Mouse (Mus musculus): Measurements from ENCODE around the gene Hoxa11.

Hoxa11 gene

DNA sequence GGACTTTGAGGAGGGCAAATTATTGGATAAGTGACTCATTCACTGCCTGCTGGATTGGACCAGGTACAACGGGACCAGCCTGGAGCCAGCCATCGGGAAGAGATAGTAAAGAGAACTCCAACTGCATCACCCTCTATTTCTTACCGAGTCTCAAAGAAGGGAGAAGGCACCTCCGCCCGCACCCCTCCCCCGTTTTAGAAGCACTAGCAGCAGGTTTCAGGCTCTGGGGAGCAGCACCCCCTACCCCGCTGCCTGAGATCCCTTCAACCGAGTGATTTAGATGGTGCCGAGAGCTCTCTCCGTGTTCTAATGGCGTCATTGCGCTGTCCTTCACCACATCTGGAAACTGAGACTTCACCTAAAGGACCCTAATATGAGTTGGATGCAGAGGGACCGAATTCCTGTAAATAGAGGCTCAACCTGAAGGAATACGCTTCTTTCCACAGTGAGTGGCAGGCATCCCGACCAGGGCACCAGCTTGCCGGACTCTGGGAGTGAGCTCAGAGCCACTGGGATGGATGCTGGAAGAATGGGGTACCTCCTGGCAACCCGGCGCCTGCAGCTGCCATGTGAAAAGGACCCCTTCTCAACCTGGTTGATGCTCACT, 19.8 kb upstream of the Hoxa11 start:
- DNase-seq, result no peak

DNA sequence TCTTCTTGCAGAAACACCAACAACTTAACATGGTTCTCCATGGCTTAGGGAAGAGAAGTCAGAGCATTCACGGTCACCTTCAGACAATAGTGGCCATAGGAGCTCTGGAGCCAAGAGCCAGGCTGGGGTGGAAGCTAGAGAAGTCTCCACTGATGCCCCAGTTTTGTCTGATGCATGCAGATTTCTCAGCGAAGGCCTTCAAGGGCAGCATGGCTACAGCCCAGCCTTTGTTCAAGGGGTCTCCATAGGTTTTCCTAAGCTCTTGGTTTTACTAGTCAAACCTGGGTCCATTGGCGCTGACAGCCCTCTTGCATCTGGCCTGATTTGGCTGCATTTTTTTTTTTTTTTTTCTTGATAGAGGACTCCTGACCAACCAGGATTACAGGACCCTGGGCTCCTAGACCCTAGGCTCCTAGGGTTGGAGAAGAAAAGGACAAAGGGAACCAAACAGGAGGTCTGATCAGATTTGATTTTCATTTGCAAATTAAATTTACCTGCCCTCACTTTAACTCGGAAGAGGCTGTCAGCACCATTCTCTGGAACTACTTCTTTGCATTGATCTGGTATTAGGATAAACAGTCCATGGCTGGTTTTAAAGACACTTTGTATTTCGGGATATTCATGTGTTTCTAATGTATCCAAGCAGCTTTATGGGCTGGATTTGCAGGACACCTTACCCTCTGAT, 18.6 kb upstream of the Hoxa11 start:
- no peak for DNase-seq

DNA sequence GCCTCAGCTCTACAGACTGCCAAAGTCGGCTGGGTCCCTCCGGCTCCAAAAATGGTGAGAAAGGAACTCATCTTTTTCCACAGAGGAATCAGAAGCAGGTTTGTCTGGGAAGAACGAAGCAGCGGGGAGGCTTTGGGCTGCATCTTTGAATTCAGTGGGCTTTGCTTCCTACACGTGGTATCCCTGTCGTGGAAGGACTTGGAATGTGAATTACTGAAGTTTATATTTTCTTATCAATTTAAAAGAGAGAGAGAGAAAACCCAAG, 17.6 kb upstream of the Hoxa11 start:
- DNase-seq, result no peak

DNA sequence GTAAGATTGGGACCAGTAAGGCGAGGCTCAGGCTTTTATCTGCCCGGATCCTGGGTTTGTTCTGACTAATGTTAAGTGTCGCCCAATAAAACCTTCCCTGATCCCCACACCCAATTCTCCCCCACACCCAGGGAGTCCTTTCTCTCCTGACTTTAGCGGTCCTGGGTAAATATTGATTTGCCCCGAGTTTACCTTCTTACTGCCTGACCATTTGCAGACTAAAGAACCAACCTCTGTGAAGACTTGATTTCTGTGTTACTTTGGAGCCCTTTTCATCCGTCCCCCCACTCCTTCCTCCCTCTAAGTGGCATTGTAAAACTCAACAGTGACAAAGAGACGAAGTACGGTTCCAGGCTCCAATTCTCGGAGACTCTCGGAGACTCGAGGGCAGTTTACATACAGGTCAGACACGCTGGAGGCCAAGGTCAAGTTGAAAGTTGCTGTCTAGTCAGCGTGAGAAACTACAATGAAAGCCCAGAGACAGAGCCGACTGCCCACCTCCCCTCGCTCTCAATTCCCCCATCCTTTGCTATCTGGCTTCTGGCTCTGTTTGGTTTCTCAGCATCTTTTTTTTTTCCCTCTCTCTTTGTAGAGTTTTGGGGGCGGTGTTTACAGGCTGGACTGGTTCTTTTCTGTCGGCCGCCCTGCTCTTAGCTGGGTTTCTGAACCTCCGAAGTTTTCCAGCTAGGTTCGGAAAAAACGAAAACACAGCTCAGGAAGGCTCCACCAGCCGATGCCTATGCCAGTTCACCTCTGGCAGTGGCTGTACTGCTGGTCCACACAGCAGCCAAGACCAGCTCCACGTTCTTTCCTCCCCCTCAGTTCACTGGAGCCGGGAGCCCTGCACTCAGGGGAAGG, 17.1 kb upstream of the Hoxa11 start:
- DNase-seq, result no peak

GRCm38 (mm10) chr6:52261751-52262462, 16.3 kb upstream of the Hoxa11 start:
- DNase-seq, result no peak

GRCm38 (mm10) chr6:52260654-52261575, 15.3 kb upstream of the Hoxa11 start, which contains the start of gene Hoxa13:
Hoxa13 (minus strand) TSS chr6:52260880.
- DNase-seq, result no peak

DNA sequence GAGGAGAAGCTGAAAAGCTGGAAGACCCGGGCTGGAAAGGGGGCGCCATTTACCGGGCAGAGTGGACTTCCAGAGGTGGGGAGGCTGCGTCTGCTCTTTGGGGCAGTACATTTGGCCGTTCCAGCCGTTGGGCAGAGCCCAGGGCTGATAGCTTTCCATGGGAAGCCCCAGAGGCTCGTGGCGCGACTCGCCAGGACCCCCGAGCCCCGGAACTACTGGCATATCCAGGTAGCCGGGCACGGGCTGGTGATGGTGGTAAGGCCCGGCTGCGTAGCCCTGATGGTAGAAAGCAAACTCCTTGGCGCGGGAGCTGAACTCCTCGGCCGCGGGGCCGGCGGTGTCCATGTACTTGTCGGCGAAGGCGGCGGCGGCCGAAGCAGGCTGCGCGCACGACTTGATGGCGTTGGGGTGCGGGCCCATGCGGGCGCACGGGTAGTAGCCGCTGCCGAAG, 14.2 kb upstream of the Hoxa11 start:
- DNase-seq, result no peak

DNA sequence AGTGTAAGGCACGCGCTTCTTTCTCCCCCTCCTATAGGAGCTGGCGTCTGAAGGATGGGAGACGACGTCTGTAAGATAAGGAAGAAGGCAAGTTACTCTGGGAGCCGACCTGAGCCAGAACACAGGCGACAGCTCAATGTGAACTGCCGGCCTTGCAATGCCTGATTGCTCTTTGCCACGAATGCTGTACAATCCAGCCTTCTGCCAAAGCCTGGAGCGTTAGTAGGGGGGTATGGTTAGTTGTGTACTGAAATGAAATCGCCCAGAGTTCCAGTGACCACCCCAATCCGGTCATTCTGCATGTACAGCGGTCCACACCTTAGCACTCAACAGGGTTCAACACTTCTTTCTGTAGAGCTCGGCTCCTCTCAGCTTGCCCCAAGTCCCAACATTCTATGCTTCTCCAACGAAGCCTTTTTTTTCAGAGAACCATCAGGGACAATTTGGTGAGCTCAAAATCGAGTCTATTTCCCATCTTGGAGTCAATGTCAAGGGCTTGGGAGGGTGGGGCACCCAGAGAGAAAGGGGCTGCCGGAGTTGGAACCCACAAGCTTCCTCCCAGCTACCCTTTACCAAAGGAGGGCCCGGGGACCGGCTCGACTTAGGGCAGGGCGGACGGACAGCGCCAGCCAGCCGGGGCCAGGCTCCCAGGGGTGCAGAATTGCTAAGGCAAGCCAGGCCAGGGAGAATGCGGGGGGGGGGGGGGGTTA, 13.6 kb upstream of the Hoxa11 start:
- DNase-seq, result no peak

DNA sequence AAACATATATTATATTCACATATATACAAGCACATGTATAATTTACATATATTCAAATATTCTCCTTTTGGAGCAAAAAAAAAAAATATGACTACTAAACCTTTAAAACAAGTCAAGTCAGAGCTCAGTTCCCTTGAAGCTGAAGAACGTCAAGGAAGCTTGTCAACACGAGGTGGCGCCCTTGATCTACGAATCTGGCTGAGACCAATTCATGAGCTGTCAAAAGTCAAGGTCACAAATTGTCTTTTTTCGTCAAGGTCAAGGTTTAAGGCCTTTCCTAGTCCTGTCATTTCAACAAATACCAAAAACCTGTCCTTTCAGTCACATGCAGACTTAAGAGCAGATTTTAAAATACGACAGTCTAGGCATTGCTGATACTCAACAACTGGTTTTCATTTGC, 11.3 kb upstream of the Hoxa11 start:
- DNase-seq, result peak; percentile 85 to 95

DNA sequence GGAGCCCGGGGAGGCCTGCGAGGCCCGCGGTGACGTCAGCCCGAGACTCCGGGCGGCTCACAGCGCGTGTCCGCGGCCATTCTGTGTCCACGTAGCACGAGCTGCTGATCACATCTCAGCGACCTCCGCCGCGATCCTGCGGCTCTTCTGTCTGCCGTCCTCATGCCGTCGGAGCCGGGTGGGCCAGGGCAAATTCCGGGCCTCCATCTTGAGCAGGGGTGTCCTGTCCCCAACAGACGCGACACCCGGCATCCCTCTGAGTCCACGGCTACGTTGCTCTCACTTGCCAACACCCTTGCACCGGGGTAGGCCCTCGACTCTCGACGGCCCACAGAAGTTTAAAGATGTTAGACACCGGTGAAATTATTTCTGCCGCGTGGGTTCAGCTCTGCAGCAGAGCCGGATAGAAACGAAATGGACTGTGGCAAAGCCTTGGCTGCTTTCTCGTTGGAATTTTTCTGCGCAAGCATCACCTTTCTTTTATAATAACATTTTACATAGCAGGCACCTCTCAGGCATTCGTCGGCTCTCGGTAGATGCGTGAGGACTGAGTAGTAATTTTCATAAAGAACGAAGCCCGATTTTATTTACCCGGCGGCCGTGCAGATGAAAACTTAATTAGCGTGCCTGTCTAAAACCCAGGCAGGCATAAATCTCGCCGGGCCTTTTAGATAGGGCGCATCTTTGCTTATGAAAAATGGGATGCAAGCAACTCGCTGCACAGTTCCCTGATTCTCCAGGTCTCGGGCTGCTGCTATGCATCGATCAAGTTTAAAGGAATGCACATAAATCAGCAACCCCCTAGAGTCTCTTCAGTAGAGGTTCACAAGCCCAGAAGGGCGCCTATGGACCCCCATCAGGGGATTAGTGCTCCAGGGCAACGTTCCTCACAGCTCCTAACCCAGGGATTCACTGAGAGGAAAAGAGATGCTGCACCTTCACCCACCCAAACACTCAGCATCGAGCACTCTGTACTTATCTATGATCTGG, 8.2 kb upstream of the Hoxa11 start:
- no peak for DNase-seq

DNA sequence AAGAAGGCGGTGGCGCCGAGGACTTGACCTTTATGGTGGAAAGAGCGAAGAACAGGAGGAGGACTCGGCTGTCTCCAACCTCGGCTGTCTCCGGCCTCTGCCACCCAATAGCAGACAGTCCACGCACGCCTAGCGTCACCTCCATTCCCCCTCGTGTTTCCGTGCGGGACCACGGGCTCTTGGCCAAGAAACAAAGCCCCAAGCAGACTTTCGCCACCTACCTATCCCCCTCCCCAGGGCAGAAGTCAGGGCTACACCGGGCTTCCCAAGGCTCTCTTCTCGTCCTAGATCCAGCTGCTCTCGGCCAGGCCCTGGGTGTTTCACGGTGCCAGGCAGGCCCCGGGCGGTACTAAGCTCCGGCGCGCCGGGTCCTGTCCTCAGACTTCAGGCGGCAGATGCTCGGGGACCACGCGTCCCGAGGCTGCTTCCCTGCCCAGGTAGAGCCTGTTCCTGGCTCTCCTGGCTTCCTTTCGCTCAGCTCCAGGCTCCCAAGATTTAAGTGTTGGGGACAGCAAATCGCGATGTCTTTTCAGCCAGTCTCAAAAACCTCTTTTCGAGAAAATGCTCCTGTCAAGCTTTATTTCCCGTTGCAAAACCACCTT, 7.3 kb upstream of the Hoxa11 start:
- no peak for DNase-seq

DNA sequence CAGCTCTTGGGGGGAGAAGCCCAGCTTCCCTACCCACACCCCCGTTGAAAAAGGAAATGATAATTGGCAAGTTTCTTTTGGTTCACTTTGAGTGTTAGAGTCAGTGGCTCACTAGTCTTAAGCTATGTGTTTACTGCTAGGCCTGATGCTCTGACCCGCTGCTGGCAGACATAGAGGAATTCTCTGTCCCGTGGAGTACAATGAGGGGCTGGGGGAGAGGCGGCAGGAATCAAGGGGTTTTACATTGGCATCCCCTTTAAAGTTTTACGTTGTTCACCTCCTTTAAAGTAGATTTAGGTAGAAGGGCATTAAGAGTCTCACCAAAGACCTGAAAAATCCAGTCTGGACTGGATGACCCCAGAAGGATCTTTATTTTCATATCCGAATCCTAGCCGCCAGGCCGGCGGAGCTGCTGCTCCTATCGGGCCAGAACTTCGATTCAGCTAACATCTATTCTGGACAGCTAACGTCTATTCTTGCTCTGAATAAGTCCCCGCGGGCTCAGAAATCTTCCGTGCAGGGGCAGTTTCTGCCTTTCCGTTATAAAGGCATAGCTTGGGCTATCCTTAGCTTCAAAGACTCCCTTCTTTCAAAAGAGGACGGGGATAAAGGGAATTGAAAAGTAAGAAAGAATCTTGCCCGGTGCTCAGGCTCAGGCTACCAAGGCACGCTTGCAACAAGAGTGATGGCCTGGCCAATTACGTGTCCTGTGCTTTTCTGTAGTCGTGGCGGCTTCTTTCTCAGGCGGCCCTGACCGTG, 6.6 kb upstream of the Hoxa11 start:
- DNase-seq, result no peak

DNA sequence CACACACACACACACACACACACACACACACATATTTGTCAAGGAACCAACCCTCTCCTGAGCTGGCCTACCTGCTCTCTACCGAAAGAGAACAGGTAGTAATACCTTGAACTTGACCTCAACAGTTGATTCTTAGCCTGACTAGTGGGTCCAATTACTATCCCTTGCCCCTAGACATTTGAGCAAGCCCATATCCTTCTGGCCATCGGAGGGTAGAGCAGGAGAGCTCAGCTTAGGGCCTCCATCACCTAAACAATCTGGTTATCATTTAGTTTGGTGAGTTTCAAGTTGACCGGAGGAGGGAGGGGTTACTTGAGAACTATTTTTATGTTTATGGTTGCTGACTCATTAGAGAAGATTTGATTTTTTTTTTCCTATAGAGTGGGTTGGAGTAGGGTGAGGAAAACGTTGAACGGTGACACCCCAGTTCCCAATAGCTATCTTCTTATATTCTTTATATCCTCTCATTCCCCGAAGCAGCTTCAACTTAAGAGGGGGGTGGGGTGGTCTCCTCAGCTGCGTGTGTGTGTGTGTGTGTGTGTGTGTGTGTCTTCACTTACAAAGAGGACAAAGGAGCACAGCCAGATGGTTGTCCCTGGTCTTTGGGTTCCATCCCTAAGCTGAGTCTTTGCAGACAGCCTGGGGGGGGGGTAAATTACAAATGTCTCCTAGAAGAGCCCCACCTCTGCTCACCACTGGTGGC, 5.7 kb upstream of the Hoxa11 start:
- no peak for DNase-seq

DNA sequence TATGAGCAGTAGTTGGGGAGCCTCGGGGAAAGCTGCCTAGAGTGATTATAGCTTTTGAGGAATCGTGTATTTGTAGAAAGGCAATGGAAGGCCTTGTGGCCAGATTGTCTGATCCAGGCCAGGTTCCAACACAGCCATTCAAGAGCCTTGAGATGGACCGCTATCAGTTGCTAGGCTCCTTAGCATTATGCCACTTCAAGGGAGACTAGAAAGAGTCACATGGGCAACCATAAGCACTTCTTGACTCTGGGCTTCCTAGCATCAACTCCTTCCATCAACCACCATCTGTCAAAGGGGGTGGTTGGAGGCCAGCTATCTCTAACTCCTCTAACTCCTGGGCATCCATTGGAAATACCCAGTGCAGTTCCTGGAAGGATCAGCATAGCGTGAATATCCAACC, 4.2 kb upstream of the Hoxa11 start:
- DNase-seq, result peak in 1 of 2 experiments; percentile 21

DNA sequence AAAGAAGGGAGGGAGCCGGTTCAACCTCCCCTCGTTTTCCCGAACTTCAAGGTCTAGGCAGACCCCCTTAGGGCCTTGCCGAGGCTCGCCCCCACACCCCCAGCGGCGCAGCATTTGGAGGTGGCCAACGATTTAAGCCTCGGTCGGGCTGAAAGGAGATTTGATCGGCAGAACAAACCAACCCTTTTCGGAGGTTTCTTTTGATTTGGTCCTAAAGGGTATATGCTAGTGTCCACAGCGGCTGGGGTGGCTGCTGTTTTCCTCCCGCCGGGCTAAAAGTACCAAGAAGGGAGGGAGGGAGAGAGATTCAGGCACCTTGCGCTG, 3.8 kb upstream of the Hoxa11 start:
- peak in 1 of 2 experiments; percentile 24 for DNase-seq

DNA sequence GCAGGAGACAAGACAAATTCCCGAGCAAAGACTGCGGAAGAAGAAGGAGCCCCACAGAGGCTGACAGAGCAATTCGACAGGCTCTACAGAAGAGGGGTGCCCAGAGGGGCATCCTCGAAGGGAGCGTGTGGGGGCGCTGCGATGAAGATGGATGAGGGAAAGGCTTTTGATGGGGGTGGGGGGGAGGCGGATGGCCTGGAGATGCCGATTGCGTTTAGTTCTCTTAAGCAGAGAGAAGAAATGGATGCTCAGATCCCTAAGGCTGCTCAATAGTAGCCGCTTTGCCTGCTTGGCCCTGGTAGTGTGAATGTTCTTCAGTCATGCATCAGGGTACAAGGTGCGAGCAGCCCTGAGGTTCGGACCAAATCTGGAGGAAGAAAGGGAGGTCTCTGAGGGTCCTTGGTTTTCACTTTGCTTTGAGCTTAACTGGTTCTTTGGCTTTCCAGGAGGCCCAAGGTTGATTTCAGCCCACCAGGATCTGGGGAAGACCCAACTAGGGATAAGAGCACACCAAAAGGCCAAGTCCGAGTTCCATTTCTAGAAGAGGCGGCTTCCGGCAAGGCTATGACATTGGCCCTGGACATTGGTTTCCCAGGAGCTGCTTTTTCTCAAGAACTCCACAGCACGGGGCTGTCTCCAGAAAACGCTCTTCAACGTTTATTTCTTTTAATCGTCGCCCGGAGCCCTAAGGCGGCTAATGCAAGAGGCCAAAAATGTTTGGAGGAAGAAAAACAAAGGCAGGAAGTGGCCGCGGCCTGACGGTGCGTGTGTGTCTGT, 3.2 kb upstream of the Hoxa11 start:
- DNase-seq, result peak in 1 of 2 experiments; percentile 28

- peak in 1 of 2 experiments; percentile 35 for DNase-seq
Measured at GRCm38 (mm10) chr6:52247766-52248637, 2.4 kb upstream of the Hoxa11 start.
